Comparison of ENCODE assay signal across 9 mouse cellular contexts in the genomic region with DNA sequence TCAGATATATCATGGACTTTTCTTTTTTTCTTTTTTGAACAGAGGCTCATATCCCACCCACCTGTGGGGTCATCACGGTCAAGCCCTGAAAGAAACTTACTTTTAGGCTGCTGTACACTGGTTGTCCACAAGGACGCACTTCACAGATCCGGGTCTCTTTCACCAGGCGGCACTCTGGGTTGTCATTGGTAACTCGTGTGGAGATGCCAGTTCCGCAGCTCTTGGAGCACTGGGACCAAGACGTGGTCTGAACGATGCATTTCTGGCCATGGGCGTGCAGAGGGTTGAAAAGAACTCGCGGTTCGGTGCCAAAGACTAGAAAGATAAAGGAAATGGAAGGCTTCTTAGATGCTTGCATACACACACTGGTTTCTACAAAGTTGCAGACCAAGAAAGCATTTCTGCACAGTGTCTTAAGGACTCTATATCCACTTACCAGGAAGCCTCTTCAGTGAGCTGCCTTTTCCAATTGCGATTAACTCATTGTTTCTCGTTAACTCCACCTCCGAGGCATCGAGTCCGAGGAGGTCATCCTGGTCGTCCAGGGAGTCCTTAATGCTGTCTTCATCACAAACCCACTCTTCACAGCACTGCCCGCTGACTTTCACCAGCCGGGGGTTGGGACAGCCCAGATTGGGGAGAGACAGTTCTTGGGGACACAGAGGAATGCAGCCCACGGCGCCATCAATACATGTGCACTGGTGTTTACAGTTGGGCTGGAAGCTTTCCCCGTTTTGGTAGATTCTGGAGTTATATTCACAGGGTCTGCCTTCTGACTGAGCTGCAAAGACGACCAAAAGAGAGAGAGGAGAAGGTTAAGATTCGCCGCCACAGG. TPM values are rescaled to one million over a fixed set of nuclear protein-coding genes. Genes with fewer than 3 reads are reported as not detected.
DNase-seq lines count a peak whose midpoint lies in the region; ATAC-seq lines count a peak whose summit lies in the region.
"Had no signal": no experiment of that assay in that cellular context is flagged by ENCODE, and none has a peak within 500 bp of the region (broad histone marks: within the 10 kb centered on the region; RNA-seq: fewer than 3 reads in every experiment).

No protein-coding gene starts in this region.

- peaks cover 53% of the 10 kb centered on the region for H3K4me1 ChIP-seq in megakaryocyte, embryonic 14.5 days
- H3K4me1 ChIP-seq in forebrain, embryonic 11.5 days (replicated peaks; ENCODE audit: control insufficient read depth, insufficient read depth, low read length): peaks cover 42% of the 10 kb centered on the region
- H3K4me1 ChIP-seq in intestine, embryonic 15.5 days (replicated peaks): peaks cover 20% of the 10 kb centered on the region

- peak; percentile 72 for DNase-seq in forebrain, embryonic 11.5 days (ENCODE audit: low spot score)
- DNase-seq in lung, postnatal 36 days: peak; percentile 48
- no peak for DNase-seq in T-cell, adult 2 months (ENCODE audit: low spot score)
- DNase-seq in cerebellum, adult 11-12 months: no peak
- DNase-seq in cerebellum, adult 9-10 months: no peak

- peaks cover 84% of the 10 kb centered on the region for H3K27me3 ChIP-seq in megakaryocyte, embryonic 14.5 days (replicated peaks)
- peaks cover 2% of the 10 kb centered on the region; the same call in 1 of the 2 replicates for H3K27me3 ChIP-seq in forebrain, embryonic 11.5 days (ENCODE audit: control insufficient read depth, insufficient read depth, low read length)
- H3K27me3 ChIP-seq in intestine, embryonic 15.5 days (replicated peaks): no peaks in the 10 kb centered on the region

- peak overlapping the region; percentile 72; the same call in 1 of the 2 replicates for H3K27ac ChIP-seq in forebrain, embryonic 11.5 days (ENCODE audit: low read depth, low read length)
- peak overlapping the region; percentile 94 for H3K27ac ChIP-seq in intestine, embryonic 15.5 days

- no peak for ATAC-seq in megakaryocyte, adult 5-6 weeks (ENCODE audit: poor library complexity, severe bottlenecking)
- ATAC-seq in forebrain, embryonic 11.5 days (replicated peaks; ENCODE audit: low FRiP score): no peak
- no peak for ATAC-seq in intestine, embryonic 15.5 days

- WGBS in forebrain, embryonic 11.5 days: 18% methylated on average over 26 of the region's 26 CpGs
- 27% methylated on average over 26 of the region's 26 CpGs for WGBS in intestine, embryonic 15.5 days

- peak overlapping the region; percentile 86 for H3K9ac ChIP-seq in forebrain, embryonic 11.5 days (ENCODE audit: low read length)
- H3K9ac ChIP-seq in intestine, embryonic 15.5 days: peak overlapping the region; percentile 84

- H3K9me3 ChIP-seq in megakaryocyte, embryonic 14.5 days: 0 out of 2 replicates have a peak, but pooled peaks cover 5% of the 10 kb centered on the region
- H3K9me3 ChIP-seq in forebrain, embryonic 11.5 days (ENCODE audit: control insufficient read depth, low read length): no peaks in the 10 kb centered on the region
- H3K9me3 ChIP-seq in intestine, embryonic 15.5 days: no peaks in the 10 kb centered on the region

- no peaks in the 10 kb centered on the region for H3K36me3 ChIP-seq in megakaryocyte, embryonic 14.5 days (replicated peaks; ENCODE audit: low read length)
- H3K36me3 ChIP-seq in forebrain, embryonic 11.5 days (ENCODE audit: control insufficient read depth, insufficient read depth, low read length): no peaks in the 10 kb centered on the region
- H3K36me3 ChIP-seq in intestine, embryonic 15.5 days: 0 out of 2 replicates have a peak, but pooled peaks cover 4% of the 10 kb centered on the region

- peak overlapping the region; percentile 28 for H3K4me3 ChIP-seq in megakaryocyte, embryonic 14.5 days (replicated peaks)
- H3K4me3 ChIP-seq in forebrain, embryonic 11.5 days (ENCODE audit: low read depth, low read length): peak overlapping the region; percentile 60
- peak overlapping the region; percentile 71 for H3K4me3 ChIP-seq in intestine, embryonic 15.5 days (replicated peaks)

- H3K4me2 ChIP-seq in forebrain, embryonic 11.5 days (ENCODE audit: low read depth, low read length, severe bottlenecking): peak overlapping the region; percentile 56
- peak overlapping the region; percentile 92 for H3K4me2 ChIP-seq in intestine, embryonic 15.5 days (replicated peaks)

RNA-seq across cellular contexts. Expression of a gene that starts 1.5 kb away (rescaled TPM):
- 0.22 and 2.2 TPM in 2 replicates for polyA plus RNA-seq in megakaryocyte, embryonic 14.5 days (2012; ENCODE audit: insufficient read depth, low replicate concordance)
- not detected in 2 replicates for total RNA-seq in megakaryocyte, adult 5-6 weeks (2015)
- total RNA-seq in megakaryocyte, adult 5-6 weeks (2017): 0.08 and 0.15 TPM in 2 replicates
- polyA plus RNA-seq in forebrain, embryonic 11.5 days (2014; fragmentation: Nextera tagmentation; extraction: Ambion mirVana): 36.7 and 39.2 TPM in 2 replicates
- 48.0 and 50.4 TPM in 2 replicates for polyA plus RNA-seq in intestine, embryonic 15.5 days (2015; fragmentation: Nextera tagmentation; extraction: Ambion mirVana)
- total RNA-seq: neutrophil, adult 5-6 weeks had no signal

Comparison
In these comparisons a context has a peak if more than half of its experiments do, and no peak if none do; other contexts are left out.
1. DNase-seq: peak in forebrain, embryonic 11.5 days (single experiment) and lung, postnatal 36 days (single experiment); none in T-cell, adult 2 months (single experiment), cerebellum, adult 11-12 months (single experiment) and cerebellum, adult 9-10 months (single experiment).
2. RNA of a gene that starts 1.5 kb away (polyA plus RNA-seq): 48.0 to 50.4 TPM in intestine, embryonic 15.5 days and 36.7 to 39.2 TPM in forebrain, embryonic 11.5 days; 0.22 to 2.2 TPM in megakaryocyte, embryonic 14.5 days; every median in the first group is over 10 times any median in the second.
3. Peak in every context shown above with its lines, with median percentiles within 50 percentile points of each other: H3K4me3 ChIP-seq.